Mouse (Mus musculus) erythroblast, embryonic 14.5 days (primary cell): ENCODE data around the gene Kctd2. TPM values are rescaled to one million over a fixed set of nuclear protein-coding genes. Genes with fewer than 3 reads are reported as not detected.

Experiments
- H3K27me3 ChIP-seq: 2 replicates; pipeline ENCODE4 v1.6.1; 2012; ENCODE audit warnings: inconsistent platforms; ENCODE audit not compliant: control insufficient read depth
- H3K36me3 ChIP-seq: 2 replicates; pipeline ENCODE4 v1.6.1; 2012; ENCODE audit warnings: mild to moderate bottlenecking, inconsistent platforms; ENCODE audit not compliant: control insufficient read depth
- H3K4me1 ChIP-seq: 2 replicates; pipeline ENCODE4 v1.6.1; 2012; ENCODE audit warnings: inconsistent platforms; ENCODE audit not compliant: control insufficient read depth
- H3K4me3 ChIP-seq: replicated peaks from 2 replicates; pipeline ENCODE3; 2012; ENCODE audit warnings: moderate library complexity, mild to moderate bottlenecking, inconsistent platforms
- H3K9me3 ChIP-seq: 2 replicates; pipeline ENCODE4 v1.6.1; 2012; ENCODE audit warnings: low read length, inconsistent platforms, mixed read lengths; ENCODE audit not compliant: control insufficient read depth
- GATA1 ChIP-seq: IDR thresholded peaks from 2 replicates; pipeline ENCODE4 v1.6.1; 2012; ENCODE audit warnings: low read length, inconsistent platforms, mixed read lengths
- TAL1 ChIP-seq: IDR thresholded peaks from 3 replicates; pipeline ENCODE4 v1.6.1; 2012; ENCODE audit warnings: low read length, inconsistent platforms, mixed read lengths
- polyA plus RNA-seq: library from polyadenylated mRNA; stranded (reverse); fragments of >175 nt; gene quantifications from 2 replicates; pipeline ENCODE4 v1.2.3, GENCODE M21; 2012

Kctd2 gene
- polyA plus RNA-seq, 1 experiment: 1.3 TPM

DNA sequence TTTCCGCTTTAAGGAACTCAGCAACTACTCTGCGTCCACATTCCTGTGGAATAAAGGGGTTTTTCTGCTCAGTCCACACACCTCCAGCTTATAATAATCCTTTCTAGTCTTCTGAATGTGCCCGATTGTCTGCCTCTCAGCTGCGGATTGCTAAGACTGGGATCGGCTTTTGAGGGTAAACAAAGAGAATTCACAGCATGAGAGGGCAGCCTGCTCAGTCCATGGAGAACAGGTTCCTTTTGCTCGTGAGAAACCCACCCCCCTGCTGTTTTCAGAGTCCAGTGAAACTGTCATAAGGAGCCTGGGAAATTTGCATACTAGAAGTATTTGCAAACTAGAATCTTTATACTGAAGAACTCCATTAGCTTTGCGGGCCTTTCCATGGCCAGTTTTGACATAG is 10.4 kb upstream of the Kctd2 start:
- H3K36me3 ChIP-seq: peaks cover 57% of the 10 kb centered on the region
- no peaks in the 10 kb centered on the region for H3K9me3 ChIP-seq
- TF ChIP-seq TAL1 (no peak), GATA1 (no peak)

DNA sequence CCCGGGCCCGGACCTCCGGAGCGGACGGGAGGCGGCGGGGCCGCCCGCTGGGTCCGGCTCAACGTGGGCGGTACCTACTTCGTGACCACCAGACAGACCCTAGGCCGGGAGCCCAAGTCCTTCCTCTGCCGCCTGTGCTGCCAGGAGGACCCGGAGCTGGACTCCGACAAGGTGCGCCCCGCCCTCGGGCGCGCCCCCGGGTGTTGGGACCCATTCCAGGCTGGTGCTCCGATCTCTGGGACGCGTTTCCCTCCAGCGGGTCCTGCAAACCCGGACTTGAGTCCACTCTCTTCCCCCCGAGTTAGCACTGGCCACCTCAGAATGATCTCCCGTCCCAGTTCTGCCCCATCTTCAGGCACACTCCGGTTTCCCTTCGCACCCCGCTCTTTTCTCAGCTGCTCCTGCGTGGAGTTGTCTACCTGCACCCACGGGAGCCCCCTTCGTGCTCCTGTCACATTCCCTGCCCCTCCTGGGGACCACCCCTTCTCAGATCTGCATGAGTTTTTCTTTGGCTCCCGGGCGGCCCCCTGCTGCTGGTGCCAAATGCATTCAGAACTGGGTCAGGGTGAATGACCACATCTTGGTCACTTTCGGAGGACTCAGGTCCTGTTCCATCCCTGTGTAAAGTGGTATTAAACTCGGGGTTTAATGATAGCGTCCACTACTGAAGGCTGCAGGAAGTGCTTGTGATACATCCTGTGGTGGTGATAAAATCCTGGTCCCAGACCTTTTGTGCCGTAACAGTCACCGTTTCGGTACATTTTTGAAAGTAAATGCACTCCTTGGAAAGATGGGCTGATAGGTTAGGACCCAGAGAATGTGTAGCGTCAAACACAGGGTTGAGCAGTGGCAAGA is 635 bp downstream of the Kctd2 start:
- H3K27me3 ChIP-seq: no peaks in the 10 kb centered on the region
- H3K4me1 ChIP-seq: peaks cover 45% of the 10 kb centered on the region
- TF ChIP-seq TAL1: no peak
- no peak for TF ChIP-seq GATA1
- peaks cover 50% of the 10 kb centered on the region for H3K36me3 ChIP-seq
- H3K9me3 ChIP-seq: no peaks in the 10 kb centered on the region
- H3K4me3 ChIP-seq: peak overlapping the region; percentile 99

More for the DNA sequence above, 10.4 kb upstream of the Kctd2 start:
- H3K4me1 ChIP-seq: peaks cover 49% of the 10 kb centered on the region
- no peaks in the 10 kb centered on the region for H3K27me3 ChIP-seq
- no peak overlapping the region for H3K4me3 ChIP-seq

GRCm38 (mm10) chr11:115421328-115421727 is 1.4 kb downstream of the Kctd2 start:
- no peak for TF ChIP-seq GATA1
- no peak for TF ChIP-seq TAL1
- Histone ChIP-seq H3K4me3 (peak overlapping the region; percentile 99), H3K36me3 (peaks cover 47% of the 10 kb centered on the region), H3K9me3 (no peaks in the 10 kb centered on the region), H3K4me1 (peaks cover 45% of the 10 kb centered on the region), H3K27me3 (no peaks in the 10 kb centered on the region)

DNA sequence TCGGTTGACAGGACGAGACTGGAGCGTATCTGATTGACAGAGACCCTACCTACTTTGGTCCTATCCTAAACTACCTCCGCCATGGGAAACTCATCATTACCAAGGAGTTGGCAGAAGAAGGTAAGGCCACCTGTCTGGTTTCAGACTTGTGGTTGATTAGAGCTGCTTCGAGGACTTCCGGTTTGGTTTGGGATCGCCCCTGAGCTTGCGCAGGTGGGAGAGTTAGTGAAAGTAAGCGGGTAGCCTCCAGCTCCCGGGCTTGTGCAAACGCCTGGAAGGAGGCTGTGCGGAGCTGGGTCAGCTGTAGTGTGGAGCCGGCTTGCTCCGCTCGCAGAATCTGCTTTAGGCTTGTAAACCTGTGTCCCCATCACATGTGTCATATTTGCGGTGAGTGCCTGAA is 2.0 kb downstream of the Kctd2 start:
- TF ChIP-seq TAL1: no peak
- no peak for TF ChIP-seq GATA1
- Histone ChIP-seq H3K4me3 (no peak overlapping the region), H3K9me3 (no peaks in the 10 kb centered on the region), H3K27me3 (no peaks in the 10 kb centered on the region), H3K4me1 (peaks cover 42% of the 10 kb centered on the region), H3K36me3 (peaks cover 46% of the 10 kb centered on the region)

DNA sequence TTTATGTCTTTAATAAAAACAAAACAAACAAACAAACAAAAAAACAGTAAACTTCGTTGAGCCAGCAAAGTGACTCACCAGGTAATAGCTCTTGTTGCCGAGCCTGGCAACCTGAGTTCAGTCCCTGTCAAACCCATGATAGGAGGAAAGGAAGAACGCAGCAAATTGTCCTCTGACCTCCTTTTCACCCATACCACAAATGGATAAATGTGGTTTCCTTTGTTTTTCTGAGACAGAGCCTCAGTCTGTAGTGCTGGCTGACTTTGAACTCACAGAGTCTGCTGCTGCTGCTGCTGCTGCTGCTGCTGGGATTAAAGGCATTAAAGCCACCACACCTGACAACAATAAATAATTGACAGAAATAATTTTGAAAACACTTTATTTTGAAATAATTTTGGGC is 3.2 kb downstream of the Kctd2 start:
- Histone ChIP-seq H3K9me3 (no peaks in the 10 kb centered on the region), H3K4me3 (no peak overlapping the region), H3K4me1 (peaks cover 38% of the 10 kb centered on the region), H3K36me3 (peaks cover 44% of the 10 kb centered on the region), H3K27me3 (no peaks in the 10 kb centered on the region)
- TF ChIP-seq TAL1 (no peak), GATA1 (no peak)

DNA sequence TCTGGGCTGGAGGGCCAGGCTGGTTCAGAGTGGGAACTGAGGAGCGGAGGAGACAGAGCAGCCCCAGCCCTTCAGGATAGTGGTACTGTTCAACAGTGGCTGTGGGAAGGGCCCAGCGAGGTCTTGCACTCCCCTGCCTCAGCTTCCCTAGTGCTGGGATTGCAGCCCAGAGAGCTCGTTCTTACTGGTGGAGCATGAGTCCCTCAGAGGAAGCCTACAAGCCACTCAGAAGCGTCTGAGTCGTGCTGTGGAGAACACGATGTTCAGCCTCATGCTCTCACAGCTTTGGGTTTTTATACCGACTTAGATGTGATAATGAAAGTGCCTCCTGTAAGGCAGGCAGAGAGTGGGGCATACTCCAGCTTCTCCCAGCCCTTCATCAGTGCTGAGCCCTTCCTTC is 4.7 kb downstream of the Kctd2 start:
- Histone ChIP-seq H3K27me3 (no peaks in the 10 kb centered on the region), H3K36me3 (peaks cover 54% of the 10 kb centered on the region), H3K9me3 (no peaks in the 10 kb centered on the region), H3K4me3 (no peak overlapping the region), H3K4me1 (peaks cover 25% of the 10 kb centered on the region)
- no peak for TF ChIP-seq GATA1
- no peak for TF ChIP-seq TAL1

DNA sequence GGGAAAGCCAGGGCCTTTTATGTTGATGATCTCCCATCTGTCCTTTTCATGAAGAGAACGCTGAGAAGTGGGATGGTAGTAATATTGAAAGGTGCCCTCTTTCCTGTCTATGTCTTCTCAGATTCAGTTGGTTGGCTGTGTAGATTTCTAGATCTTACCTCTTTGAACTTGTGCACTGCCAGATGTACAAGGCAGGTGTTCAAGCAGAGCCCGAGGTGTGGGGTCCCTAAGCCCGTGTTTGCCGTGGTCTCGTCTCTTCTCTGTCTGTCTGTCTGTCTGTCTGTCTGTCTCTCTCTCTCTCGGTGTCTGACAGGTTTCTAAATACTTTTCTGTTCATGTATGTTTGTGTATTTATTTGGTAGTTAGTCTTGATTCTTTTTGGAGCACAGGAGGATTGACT is 5.7 kb downstream of the Kctd2 start:
- Histone ChIP-seq H3K9me3 (no peaks in the 10 kb centered on the region), H3K4me1 (peaks cover 21% of the 10 kb centered on the region), H3K36me3 (peaks cover 64% of the 10 kb centered on the region), H3K27me3 (no peaks in the 10 kb centered on the region), H3K4me3 (no peak overlapping the region)
- TF ChIP-seq GATA1 (no peak), TAL1 (no peak)

- no peaks in the 10 kb centered on the region for H3K9me3 ChIP-seq
- TF ChIP-seq TAL1 (no peak), GATA1 (no peak)
- peaks cover 8% of the 10 kb centered on the region for H3K4me1 ChIP-seq
- no peak overlapping the region for H3K4me3 ChIP-seq
- H3K36me3 ChIP-seq: peaks cover 73% of the 10 kb centered on the region
- H3K27me3 ChIP-seq: no peaks in the 10 kb centered on the region
These were observed 7.8 kb downstream of the Kctd2 start for GRCm38 (mm10) chr11:115427482-115428331.

DNA sequence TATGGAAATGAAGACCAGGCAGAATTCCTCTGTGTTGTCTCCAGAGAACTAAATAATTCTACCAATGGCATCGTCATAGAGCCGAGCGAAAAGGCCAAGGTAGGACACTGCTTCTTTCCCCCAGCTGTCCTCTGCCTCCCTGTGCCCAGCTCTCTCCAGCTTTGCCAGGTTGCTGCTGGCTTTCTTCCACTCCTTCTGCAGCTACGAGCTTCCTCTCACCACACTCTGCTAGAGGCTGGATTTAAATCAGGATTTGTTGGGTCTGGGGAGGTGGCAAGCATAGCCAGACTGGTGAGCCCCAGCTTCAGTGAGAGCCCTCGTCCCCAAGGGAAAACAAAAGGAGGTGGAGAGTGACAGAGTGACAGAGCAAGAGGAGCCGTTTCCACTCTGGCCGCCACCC is 9.4 kb downstream of the Kctd2 start:
- TF ChIP-seq TAL1 (no peak), GATA1 (no peak)
- Histone ChIP-seq H3K4me1 (peaks cover 8% of the 10 kb centered on the region), H3K36me3 (peaks cover 71% of the 10 kb centered on the region), H3K4me3 (no peak overlapping the region), H3K9me3 (no peaks in the 10 kb centered on the region), H3K27me3 (peaks cover 2% of the 10 kb centered on the region)
